ENCODE assay signal across 8 mouse cellular contexts in genomic region chr12:25092027-25092704, GRCm38 (mm10). TPM values are rescaled to one million over a fixed set of nuclear protein-coding genes. Genes with fewer than 3 reads are reported as not detected.
DNase-seq lines count a peak whose midpoint lies in the region; ATAC-seq and TF ChIP-seq lines count a peak whose summit lies in the region.

No protein-coding gene starts in this region.

- peak overlapping the region; percentile 68 for H3K9ac ChIP-seq in intestine, embryonic 16.5 days (ENCODE audit: low read depth, low read length)
- peak overlapping the region; percentile 21 for H3K9ac ChIP-seq in midbrain, embryonic 12.5 days (replicated peaks)

- H3K4me3 ChIP-seq in intestine, embryonic 16.5 days (ENCODE audit: low read length), result peak overlapping the region; percentile 48
- peak overlapping the region; percentile 39 for H3K4me3 ChIP-seq in midbrain, embryonic 12.5 days
- peak overlapping the region; percentile 59 for H3K4me3 ChIP-seq in small intestine, adult 2 months (ENCODE audit: low read depth, low read length)

- peak overlapping the region; percentile 62 for H3K4me2 ChIP-seq in intestine, embryonic 16.5 days (ENCODE audit: low read depth, low read length)
- H3K4me2 ChIP-seq in midbrain, embryonic 12.5 days (replicated peaks), result peak overlapping the region; percentile 57

- H3K27me3 ChIP-seq in intestine, embryonic 16.5 days (replicated peaks; ENCODE audit: control insufficient read depth, insufficient read depth, low read length), result no peaks in the 10 kb centered on the region
- H3K27me3 ChIP-seq in midbrain, embryonic 12.5 days, result peaks cover 6% of the 10 kb centered on the region; the same call in 1 of the 2 replicates
- H3K27me3 ChIP-seq in small intestine, adult 2 months (ENCODE audit: control insufficient read depth, insufficient read depth, low read length), result no peaks in the 10 kb centered on the region

- no peaks in the 10 kb centered on the region for H3K9me3 ChIP-seq in intestine, embryonic 16.5 days (ENCODE audit: control insufficient read depth, low read length)
- H3K9me3 ChIP-seq in midbrain, embryonic 12.5 days, result no peaks in the 10 kb centered on the region

- peak; percentile 43 for ATAC-seq in intestine, embryonic 16.5 days
- ATAC-seq in midbrain, embryonic 12.5 days (ENCODE audit: low FRiP score, low read depth), result peak; percentile 57
- no peak for ATAC-seq in activated CD4-positive, CD25-positive, alpha-beta regulatory T cell, adult 4 months

- H3K27ac ChIP-seq in intestine, embryonic 16.5 days (ENCODE audit: low read length), result peak overlapping the region; percentile 81
- H3K27ac ChIP-seq in midbrain, embryonic 12.5 days (replicated peaks), result no peak overlapping the region
- no peak overlapping the region for H3K27ac ChIP-seq in small intestine, adult 2 months (ENCODE audit: insufficient read depth, low read depth, low read length)

- 8% methylated on average over 25 of the region's 25 CpGs for WGBS in intestine, embryonic 16.5 days
- 9% methylated on average over 25 of the region's 25 CpGs for WGBS in midbrain, embryonic 12.5 days
- WGBS in small intestine, adult 2 months, result 11% methylated on average over 25 of the region's 25 CpGs

- peaks cover 20% of the 10 kb centered on the region for H3K4me1 ChIP-seq in intestine, embryonic 16.5 days (ENCODE audit: control insufficient read depth, insufficient read depth, low read length)
- peaks cover 26% of the 10 kb centered on the region for H3K4me1 ChIP-seq in midbrain, embryonic 12.5 days
- peaks cover 14% of the 10 kb centered on the region for H3K4me1 ChIP-seq in small intestine, adult 2 months (ENCODE audit: control insufficient read depth, insufficient read depth, insufficient read length, low read length)

- TF ChIP-seq POLR2A in small intestine, adult 2 months (IDR thresholded peaks at IDR 0.05; ENCODE audit: low read depth, low read length), result 0 out of 2 replicates have a peak, but pooled peaks have one; percentile 27

- TF ChIP-seq CTCF in small intestine, adult 2 months (IDR thresholded peaks at IDR 0.05; ENCODE audit: extremely low read depth, insufficient read length, insufficient replicate concordance, low read depth, low read length), result peak; percentile 99

- no peaks in the 10 kb centered on the region for H3K36me3 ChIP-seq in intestine, embryonic 16.5 days (ENCODE audit: control insufficient read depth, insufficient read depth, low read length)
- H3K36me3 ChIP-seq in midbrain, embryonic 12.5 days, result no peaks in the 10 kb centered on the region
- H3K36me3 ChIP-seq in small intestine, adult 2 months (ENCODE audit: control insufficient read depth, insufficient read depth, low read length), result no peaks in the 10 kb centered on the region

- DNase-seq in adipocyte (ENCODE audit: low spot score), result peak; percentile 77
- peak; percentile 92 for DNase-seq in embryo, embryonic 10.5 days (ENCODE audit: low spot score)
- peak; percentile 73 to 85 for DNase-seq in gastrocnemius, postnatal 4 days (ENCODE audit: low spot score in 2 of 2)
- DNase-seq in left cerebral cortex, postnatal 4 days, result peak; percentile 88

- intact Hi-C loops in left cerebral cortex, postnatal 4 days (cut with DNase I), result loop anchor here (2.0 to 10.0 kb wide), 5 partner anchors 403 to 1185 kb away; no protein-coding TSS in a partner anchor

RNA-seq across cellular contexts. Expression of gene Id2, which starts 4.8 kb away (rescaled TPM):
- total RNA-seq in gastrocnemius, postnatal 4 days (2021), result 10 to 100 TPM; 18.8 to 23.9 TPM
- 333 and 353 TPM in 2 replicates for polyA plus RNA-seq in intestine, embryonic 16.5 days (2015; fragmentation: Nextera tagmentation; extraction: Ambion mirVana)
- 100 to 1,000 TPM; 174 to 182 TPM for total RNA-seq in left cerebral cortex, postnatal 4 days (2021)
- 249 and 276 TPM in 2 replicates for polyA plus RNA-seq in midbrain, embryonic 12.5 days (2016; fragmentation: Nextera tagmentation; extraction: Ambion mirVana)
- 42.1 and 88.2 TPM in 2 replicates for polyA plus RNA-seq in small intestine, adult 2 months (2012; rRNA removed)
- 100 to 1,000 TPM; 302 to 334 TPM for polyA plus RNA-seq in activated CD4-positive, CD25-positive, alpha-beta regulatory T cell, adult 4 months (2017; shearing (Covaris generic))
